24 mouse cellular contexts compared by ENCODE assay signal in the genomic region with DNA sequence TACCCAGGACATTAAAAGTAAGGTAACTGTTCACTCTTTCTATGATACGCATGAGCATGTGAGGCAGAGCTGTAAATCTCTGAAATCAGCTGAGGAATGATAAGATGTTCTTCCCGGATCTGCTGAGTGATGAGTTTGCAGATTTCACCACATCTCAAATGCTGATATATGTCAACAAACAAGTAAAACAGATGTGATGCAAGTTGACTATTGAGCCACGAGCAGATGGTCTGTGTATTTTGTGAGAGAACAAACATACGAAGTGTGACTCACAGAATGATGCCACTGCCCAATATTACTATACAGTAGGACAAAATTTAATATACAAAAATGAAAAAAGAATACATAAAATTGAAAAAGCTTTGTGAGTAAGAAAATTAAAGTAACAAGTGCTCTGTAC.
A peak's percentile ranks its signal among the peaks of the same experiment; 100 is the strongest.
DNase-seq lines count a peak whose midpoint lies in the region; ATAC-seq lines count a peak whose summit lies in the region.
"Had no signal": no experiment of that assay in that cellular context is flagged by ENCODE, and none has a peak within 500 bp of the region (broad histone marks: within the 10 kb centered on the region; RNA-seq: fewer than 3 reads in every experiment).

No protein-coding gene starts in this region.

- no peak overlapping the region for H3K9ac ChIP-seq in forebrain, embryonic 13.5 days
- no peak overlapping the region for H3K9ac ChIP-seq in forebrain, embryonic 16.5 days (replicated peaks; ENCODE audit: low read depth, low read length)
- H3K9ac ChIP-seq: heart, embryonic 12.5 days; heart, embryonic 15.5 days; hindbrain, embryonic 13.5 days; intestine, embryonic 15.5 days had no signal

- no peak overlapping the region for H3K4me2 ChIP-seq in forebrain, embryonic 13.5 days
- no peak overlapping the region for H3K4me2 ChIP-seq in forebrain, embryonic 16.5 days (ENCODE audit: low read length)
- H3K4me2 ChIP-seq: heart, embryonic 12.5 days; heart, embryonic 15.5 days; hindbrain, embryonic 13.5 days; intestine, embryonic 15.5 days had no signal

- no peaks in the 10 kb centered on the region for H3K36me3 ChIP-seq in forebrain, embryonic 13.5 days (ENCODE audit: poor library complexity, severe bottlenecking)
- H3K36me3 ChIP-seq in forebrain, embryonic 10.5 days (replicated peaks): no peaks in the 10 kb centered on the region
- no peaks in the 10 kb centered on the region for H3K36me3 ChIP-seq in forebrain, embryonic 16.5 days (ENCODE audit: control insufficient read depth, insufficient read depth)
- H3K36me3 ChIP-seq: heart, embryonic 12.5 days; heart, embryonic 15.5 days; hindbrain, embryonic 10.5 days; hindbrain, embryonic 13.5 days; intestine, embryonic 15.5 days had no signal

- H3K27ac ChIP-seq in forebrain, embryonic 13.5 days: no peak overlapping the region
- H3K27ac ChIP-seq in forebrain, embryonic 10.5 days: no peak overlapping the region
- H3K27ac ChIP-seq in forebrain, embryonic 16.5 days (ENCODE audit: low read length): no peak overlapping the region
- H3K27ac ChIP-seq: heart, embryonic 15.5 days; hindbrain, embryonic 10.5 days; hindbrain, embryonic 13.5 days; intestine, embryonic 15.5 days had no signal

- no peaks in the 10 kb centered on the region for H3K27me3 ChIP-seq in forebrain, embryonic 13.5 days
- H3K27me3 ChIP-seq in forebrain, embryonic 10.5 days (ENCODE audit: poor library complexity, severe bottlenecking): no peaks in the 10 kb centered on the region
- no peaks in the 10 kb centered on the region for H3K27me3 ChIP-seq in forebrain, embryonic 16.5 days (replicated peaks; ENCODE audit: control insufficient read depth, insufficient read depth, low read length)
- H3K27me3 ChIP-seq: heart, embryonic 12.5 days; heart, embryonic 15.5 days; hindbrain, embryonic 13.5 days; intestine, embryonic 15.5 days had no signal

- no peaks in the 10 kb centered on the region for H3K9me3 ChIP-seq in forebrain, embryonic 13.5 days (replicated peaks)
- no peaks in the 10 kb centered on the region for H3K9me3 ChIP-seq in forebrain, embryonic 10.5 days
- H3K9me3 ChIP-seq in forebrain, embryonic 16.5 days (ENCODE audit: control insufficient read depth, low read length): no peaks in the 10 kb centered on the region
- H3K9me3 ChIP-seq: heart, embryonic 12.5 days; heart, embryonic 15.5 days; hindbrain, embryonic 10.5 days; hindbrain, embryonic 13.5 days; intestine, embryonic 15.5 days had no signal

- DNase-seq in forebrain, embryonic 10.5 days (ENCODE audit: extremely low spot score, low spot score): no peak
- DNase-seq in brain, adult 2 months (ENCODE audit: low read depth, low spot score): peak; percentile 23
- DNase-seq in urinary bladder, postnatal 14 days (ENCODE audit: low spot score): no peak
- DNase-seq: adrenal gland, adult 8-10 months; adrenal gland, postnatal 25 days; cerebellum, adult 11-12 months; cerebellum, adult 8-10 months; cerebellum, postnatal 10 days; cerebellum, postnatal 36 days; gastrocnemius, postnatal 25 days; heart, adult 18-20 months; heart, postnatal 10 days; heart, postnatal 36 days; kidney, adult 11 months had no signal

- ATAC-seq in forebrain, embryonic 13.5 days: peak; percentile 57; the same call in 1 of the 2 replicates
- ATAC-seq in forebrain, embryonic 16.5 days: peak; percentile 57
- no peak for ATAC-seq in megakaryocyte-erythroid progenitor cell, adult 5-6 weeks (replicated peaks; ENCODE audit: low FRiP score, low TSS enrichment, poor library complexity, severe bottlenecking)
- ATAC-seq: activated CD4-positive, CD25-positive, alpha-beta regulatory T cell, adult 4 months; hindbrain, embryonic 16.5 days; intestine, embryonic 15.5 days had no signal

- H3K4me1 ChIP-seq in forebrain, embryonic 13.5 days: no peaks in the 10 kb centered on the region
- no peaks in the 10 kb centered on the region for H3K4me1 ChIP-seq in forebrain, embryonic 10.5 days
- no peaks in the 10 kb centered on the region for H3K4me1 ChIP-seq in forebrain, embryonic 16.5 days (replicated peaks; ENCODE audit: control insufficient read depth, insufficient read depth, low read length)
- H3K4me1 ChIP-seq: heart, embryonic 12.5 days; heart, embryonic 15.5 days; hindbrain, embryonic 10.5 days; hindbrain, embryonic 13.5 days; intestine, embryonic 15.5 days had no signal

- 86% methylated on average over 4 of the region's 4 CpGs for WGBS in forebrain, embryonic 13.5 days
- WGBS in forebrain, embryonic 10.5 days: 91% methylated on average over 4 of the region's 4 CpGs
- 61% methylated on average over 4 of the region's 4 CpGs for WGBS in forebrain, embryonic 16.5 days

- no peak overlapping the region for H3K4me3 ChIP-seq in forebrain, embryonic 13.5 days
- no peak overlapping the region for H3K4me3 ChIP-seq in forebrain, embryonic 10.5 days
- H3K4me3 ChIP-seq in forebrain, embryonic 16.5 days (replicated peaks; ENCODE audit: low read length): no peak overlapping the region
- H3K4me3 ChIP-seq: heart, embryonic 12.5 days; heart, embryonic 15.5 days; hindbrain, embryonic 10.5 days; hindbrain, embryonic 13.5 days; intestine, embryonic 15.5 days had no signal
